Mouse (Mus musculus): ENCODE measurements around the gene Rph3al. TPM values are rescaled to one million over a fixed set of nuclear protein-coding genes. Genes with fewer than 3 reads are reported as not detected.

Gene Rph3al
- polyA plus RNA-seq, 1 experiment from 2014 or later = 4.9 TPM

DNA sequence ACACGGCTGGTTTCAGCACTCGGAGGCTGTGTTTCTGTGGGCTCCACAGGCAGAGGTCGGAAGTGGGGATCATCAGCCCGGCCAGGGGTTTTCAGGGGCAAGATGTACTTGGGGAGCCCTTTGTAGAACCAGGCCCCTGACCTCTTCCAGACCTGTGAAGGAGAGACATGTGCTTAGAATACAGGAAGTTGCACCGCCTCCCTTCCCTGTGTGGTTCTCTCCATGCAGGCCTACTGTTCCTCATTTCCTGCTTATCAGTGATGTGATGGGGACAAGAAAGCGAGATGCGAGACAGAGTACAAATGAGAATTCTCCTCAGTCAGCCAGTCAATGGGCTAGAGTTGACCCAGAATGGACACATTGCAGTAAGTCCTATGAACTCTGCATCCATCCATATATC, 83.9 kb downstream of the Rph3al start:
- Histone ChIP-seq H3K4me2 (ENCODE audit: low read length) (no peak overlapping the region), H3K27me3 (ENCODE audit: control insufficient read depth, insufficient read depth, low read depth, low read length) (no peaks in the 10 kb centered on the region), H3K36me3 (ENCODE audit: control insufficient read depth, insufficient read depth, low read length) (no peaks in the 10 kb centered on the region), H3K9ac (ENCODE audit: low read depth, low read length) (no peak overlapping the region), H3K27ac (ENCODE audit: low read length) (no peak overlapping the region), H3K4me1 (ENCODE audit: control insufficient read depth, insufficient read depth, low read length) (no peaks in the 10 kb centered on the region; the same call in 1 of the 2 replicates), H3K4me3 (ENCODE audit: low read depth, low read length) (no peak overlapping the region), H3K9me3 (replicated peaks; ENCODE audit: control insufficient read depth, low read length, poor library complexity, severe bottlenecking) (no peaks in the 10 kb centered on the region)
- ATAC-seq = no peak
- 93% methylated on average over 7 of the region's 7 CpGs for WGBS

DNA sequence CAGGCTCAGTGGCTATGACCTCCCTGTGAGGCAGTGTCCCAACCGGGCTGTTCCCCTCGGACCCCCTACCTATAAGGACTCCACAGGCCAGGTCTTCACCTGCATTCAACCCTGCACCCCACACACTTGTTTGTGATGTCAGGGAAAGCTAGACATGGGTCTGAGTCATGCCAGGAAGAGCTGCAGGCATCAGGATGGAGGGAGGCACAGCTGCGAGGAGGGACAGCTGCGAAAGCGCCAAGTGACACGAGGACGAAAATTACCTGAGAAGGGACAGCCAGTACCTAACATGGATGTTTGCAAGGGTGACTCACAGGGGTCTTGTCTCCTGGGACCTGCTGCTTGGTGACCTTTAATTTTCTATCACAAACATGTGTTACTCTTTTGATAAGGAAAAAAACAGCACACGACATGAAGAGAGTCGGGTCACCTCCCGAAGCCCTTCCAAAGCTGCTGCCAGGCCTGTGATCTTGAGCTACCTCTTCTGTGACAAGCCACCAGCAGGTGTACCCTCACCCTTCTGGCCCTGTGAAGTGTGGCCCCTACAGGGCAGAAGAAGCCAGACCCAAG, 85.1 kb downstream of the Rph3al start:
- Histone ChIP-seq H3K9ac (ENCODE audit: low read depth, low read length) (no peak overlapping the region), H3K36me3 (ENCODE audit: control insufficient read depth, insufficient read depth, low read length) (no peaks in the 10 kb centered on the region), H3K27me3 (ENCODE audit: control insufficient read depth, insufficient read depth, low read depth, low read length) (no peaks in the 10 kb centered on the region), H3K4me1 (ENCODE audit: control insufficient read depth, insufficient read depth, low read length) (no peaks in the 10 kb centered on the region; the same call in 1 of the 2 replicates), H3K4me2 (ENCODE audit: low read length) (no peak overlapping the region), H3K4me3 (ENCODE audit: low read depth, low read length) (no peak overlapping the region), H3K9me3 (replicated peaks; ENCODE audit: control insufficient read depth, low read length, poor library complexity, severe bottlenecking) (no peaks in the 10 kb centered on the region), H3K27ac (ENCODE audit: low read length) (no peak overlapping the region)
- 83% methylated on average over 10 of the region's 10 CpGs for WGBS
- no peak for ATAC-seq

DNA sequence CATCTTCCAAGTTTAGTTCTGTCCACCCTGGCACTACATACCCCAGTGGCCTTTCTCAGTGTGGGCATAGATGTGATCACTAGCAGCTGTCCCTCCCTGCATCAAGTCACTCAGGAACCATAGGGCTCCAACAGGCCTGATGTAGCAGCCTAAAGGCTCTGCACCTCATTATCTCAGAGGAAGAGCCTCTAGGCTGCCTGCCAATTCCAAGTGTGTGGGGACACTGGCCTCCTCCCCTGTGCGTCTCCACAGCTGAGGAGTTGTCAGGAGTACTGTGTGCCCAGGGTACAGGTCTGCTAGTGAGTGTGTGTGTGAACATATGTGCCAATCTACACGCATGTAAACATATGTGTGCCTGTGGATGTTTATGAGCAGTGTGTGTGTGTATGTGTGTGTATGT, 85.7 kb downstream of the Rph3al start:
- H3K36me3 ChIP-seq (ENCODE audit: control insufficient read depth, insufficient read depth, low read length) = no peaks in the 10 kb centered on the region
- no peak overlapping the region for H3K9ac ChIP-seq (ENCODE audit: low read depth, low read length)
- H3K4me3 ChIP-seq (ENCODE audit: low read depth, low read length) = no peak overlapping the region
- no peak overlapping the region for H3K4me2 ChIP-seq (ENCODE audit: low read length)
- no peaks in the 10 kb centered on the region for H3K9me3 ChIP-seq (replicated peaks; ENCODE audit: control insufficient read depth, low read length, poor library complexity, severe bottlenecking)
- WGBS = 73% methylated on average over 2 of the region's 2 CpGs
- H3K4me1 ChIP-seq (ENCODE audit: control insufficient read depth, insufficient read depth, low read length) = no peaks in the 10 kb centered on the region; the same call in 1 of the 2 replicates
- peak; percentile 45 for ATAC-seq
- no peaks in the 10 kb centered on the region for H3K27me3 ChIP-seq (ENCODE audit: control insufficient read depth, insufficient read depth, low read depth, low read length)
- H3K27ac ChIP-seq (ENCODE audit: low read length) = no peak overlapping the region; the same call in 1 of the 2 replicates

DNA sequence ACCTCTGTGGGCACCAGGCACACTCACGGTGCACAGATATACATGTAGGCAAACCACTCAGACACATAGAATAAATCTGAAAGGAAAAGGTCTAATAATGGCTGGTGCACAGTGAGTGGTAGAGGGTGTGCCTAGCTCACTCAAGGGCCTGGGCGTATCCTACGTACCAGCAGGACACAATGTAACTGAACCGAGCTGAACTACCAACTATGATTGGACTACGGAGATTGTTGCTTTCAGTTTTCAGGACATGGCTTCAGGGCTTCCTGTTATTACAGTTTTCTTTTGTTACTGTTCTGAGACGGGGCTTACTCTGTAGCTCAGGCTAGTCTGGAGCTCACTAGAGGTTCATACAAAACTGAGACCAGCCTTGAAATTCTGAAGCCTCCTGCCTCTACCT, 88.7 kb downstream of the Rph3al start:
- no peak overlapping the region for H3K4me2 ChIP-seq (ENCODE audit: low read length)
- WGBS = 79% methylated on average over 6 of the region's 6 CpGs
- no peaks in the 10 kb centered on the region for H3K9me3 ChIP-seq (replicated peaks; ENCODE audit: control insufficient read depth, low read length, poor library complexity, severe bottlenecking)
- no peaks in the 10 kb centered on the region for H3K36me3 ChIP-seq (ENCODE audit: control insufficient read depth, insufficient read depth, low read length)
- no peaks in the 10 kb centered on the region for H3K27me3 ChIP-seq (ENCODE audit: control insufficient read depth, insufficient read depth, low read depth, low read length)
- no peak overlapping the region for H3K4me3 ChIP-seq (ENCODE audit: low read depth, low read length)
- ATAC-seq = no peak
- no peak overlapping the region for H3K9ac ChIP-seq (ENCODE audit: low read depth, low read length)
- H3K4me1 ChIP-seq (ENCODE audit: control insufficient read depth, insufficient read depth, low read length) = no peaks in the 10 kb centered on the region; the same call in 1 of the 2 replicates
- no peak overlapping the region for H3K27ac ChIP-seq (ENCODE audit: low read length)

DNA sequence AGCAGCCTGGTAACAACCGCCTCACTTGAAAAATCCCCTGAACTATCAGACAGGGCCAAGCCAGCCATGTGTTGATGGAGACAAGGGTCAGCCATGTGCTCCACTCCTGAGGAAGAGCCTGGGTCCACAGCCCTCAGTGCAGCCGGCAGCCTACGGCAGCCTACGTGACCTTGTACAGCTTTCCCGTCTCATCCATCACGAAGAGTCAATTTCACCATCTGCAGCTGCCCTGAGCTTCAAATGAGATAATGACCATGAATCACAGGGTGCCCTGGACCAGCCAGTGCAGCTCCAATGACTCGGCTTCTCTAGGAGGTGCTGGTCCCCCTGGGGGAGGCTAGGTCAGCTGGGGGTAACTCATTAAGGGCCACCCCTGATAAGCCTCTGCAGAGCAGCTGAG, 91.6 kb downstream of the Rph3al start:
- WGBS = 57% methylated on average over 7 of the region's 7 CpGs
- H3K27ac ChIP-seq (ENCODE audit: low read length) = no peak overlapping the region
- H3K36me3 ChIP-seq (ENCODE audit: control insufficient read depth, insufficient read depth, low read length) = no peaks in the 10 kb centered on the region
- H3K4me3 ChIP-seq (ENCODE audit: low read depth, low read length) = no peak overlapping the region
- H3K4me1 ChIP-seq (ENCODE audit: control insufficient read depth, insufficient read depth, low read length) = peaks cover 7% of the 10 kb centered on the region
- H3K9ac ChIP-seq (ENCODE audit: low read depth, low read length) = no peak overlapping the region
- ATAC-seq = no peak
- no peak overlapping the region for H3K4me2 ChIP-seq (ENCODE audit: low read length)
- no peaks in the 10 kb centered on the region for H3K27me3 ChIP-seq (ENCODE audit: control insufficient read depth, insufficient read depth, low read depth, low read length)
- no peaks in the 10 kb centered on the region for H3K9me3 ChIP-seq (replicated peaks; ENCODE audit: control insufficient read depth, low read length, poor library complexity, severe bottlenecking)

DNA sequence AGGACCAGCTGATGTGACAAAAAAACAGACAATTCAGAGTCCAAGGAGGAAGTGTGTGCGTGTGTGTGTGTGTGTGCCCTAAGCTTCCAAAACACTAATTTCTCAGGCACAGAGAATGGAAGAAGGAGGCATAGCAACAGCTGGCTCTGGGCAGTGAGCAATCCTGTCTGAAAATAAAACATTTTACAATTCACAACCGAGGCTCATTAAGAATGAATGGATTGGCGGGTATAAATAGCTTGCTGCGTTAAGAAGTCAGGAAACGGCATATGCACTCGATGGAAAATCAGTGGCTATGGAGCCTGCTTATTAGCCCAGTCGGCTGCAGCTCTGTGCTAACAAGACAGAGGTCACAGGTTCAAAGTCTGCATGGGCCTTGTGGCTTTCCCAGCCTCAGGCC, 92.6 kb downstream of the Rph3al start:
- ATAC-seq = no peak
- 38% methylated on average over 7 of the region's 7 CpGs for WGBS
- 0 out of 2 replicates have a peak overlapping the region, but pooled peaks have one; percentile 24 for H3K27ac ChIP-seq (ENCODE audit: low read length)
- no peaks in the 10 kb centered on the region for H3K36me3 ChIP-seq (ENCODE audit: control insufficient read depth, insufficient read depth, low read length)
- no peak overlapping the region for H3K4me3 ChIP-seq (ENCODE audit: low read depth, low read length)
- no peak overlapping the region for H3K4me2 ChIP-seq (ENCODE audit: low read length)
- no peaks in the 10 kb centered on the region for H3K27me3 ChIP-seq (ENCODE audit: control insufficient read depth, insufficient read depth, low read depth, low read length)
- no peak overlapping the region for H3K9ac ChIP-seq (ENCODE audit: low read depth, low read length)
- no peaks in the 10 kb centered on the region for H3K9me3 ChIP-seq (replicated peaks; ENCODE audit: control insufficient read depth, low read length, poor library complexity, severe bottlenecking)
- H3K4me1 ChIP-seq (ENCODE audit: control insufficient read depth, insufficient read depth, low read length) = peaks cover 7% of the 10 kb centered on the region

DNA sequence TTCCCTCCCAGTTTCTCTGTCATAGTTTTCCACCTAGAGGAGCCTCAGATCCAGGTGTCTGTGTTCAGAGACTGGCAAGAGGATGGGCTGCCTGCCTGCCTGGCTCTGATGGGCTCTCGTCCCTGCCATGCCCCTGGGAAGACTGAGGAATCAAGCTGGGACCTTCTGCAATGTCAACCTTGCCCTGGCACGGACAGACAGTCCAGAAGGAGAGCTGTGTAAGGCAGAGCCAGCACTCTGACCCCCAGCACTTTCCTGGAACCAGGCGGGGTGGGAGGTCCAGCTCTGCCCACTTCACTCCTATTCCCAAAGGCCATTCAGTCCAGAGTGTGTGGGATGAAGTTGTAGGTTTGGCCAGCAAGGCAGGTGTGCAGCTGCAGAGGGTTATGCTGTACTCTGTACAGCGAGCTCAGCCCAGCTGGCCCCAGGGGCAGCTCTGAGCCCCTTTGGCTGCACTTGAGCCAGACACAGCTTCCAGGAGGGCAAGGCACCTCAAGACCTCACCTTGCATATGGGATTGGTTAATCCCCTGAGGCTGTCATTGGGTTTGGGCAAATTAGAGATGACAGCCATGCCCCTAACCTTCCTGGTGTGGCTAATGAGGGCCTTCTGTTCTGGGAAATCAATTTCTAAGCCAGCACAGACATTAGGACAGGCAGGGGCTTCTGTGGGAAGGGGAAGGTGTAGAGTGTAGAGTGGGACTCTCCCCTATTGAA, 95.2 kb downstream of the Rph3al start:
- H3K4me1 ChIP-seq (ENCODE audit: control insufficient read depth, insufficient read depth, low read length) = peaks cover 16% of the 10 kb centered on the region
- H3K27ac ChIP-seq (ENCODE audit: low read length) = no peak overlapping the region
- H3K9ac ChIP-seq (ENCODE audit: low read depth, low read length) = no peak overlapping the region
- 59% methylated on average over 4 of the region's 4 CpGs for WGBS
- no peak overlapping the region for H3K4me2 ChIP-seq (ENCODE audit: low read length)
- H3K4me3 ChIP-seq (ENCODE audit: low read depth, low read length) = no peak overlapping the region
- H3K36me3 ChIP-seq (ENCODE audit: control insufficient read depth, insufficient read depth, low read length) = no peaks in the 10 kb centered on the region
- no peak for ATAC-seq
- H3K9me3 ChIP-seq (replicated peaks; ENCODE audit: control insufficient read depth, low read length, poor library complexity, severe bottlenecking) = no peaks in the 10 kb centered on the region
- H3K27me3 ChIP-seq (ENCODE audit: control insufficient read depth, insufficient read depth, low read depth, low read length) = no peaks in the 10 kb centered on the region

DNA sequence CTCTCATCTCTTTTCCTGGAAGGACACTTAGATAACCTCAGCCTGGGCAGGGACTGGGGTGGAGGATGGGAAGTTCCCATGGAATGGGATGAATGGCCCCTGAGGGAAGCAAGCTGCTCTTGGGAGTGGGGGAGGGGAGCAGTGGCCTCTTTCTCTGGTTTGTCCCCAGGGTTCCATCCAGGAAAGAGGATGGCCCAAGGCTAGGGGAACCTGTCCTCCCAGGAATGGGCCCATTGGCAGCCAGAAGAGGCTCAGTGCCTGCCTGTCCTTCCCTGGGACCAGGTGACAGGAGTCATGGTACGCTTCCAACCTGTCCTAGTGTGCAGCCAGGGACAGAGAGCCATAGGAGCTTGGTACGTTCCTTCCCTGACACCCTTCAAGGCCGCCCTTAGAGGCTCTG, 96.7 kb downstream of the Rph3al start:
- Histone ChIP-seq H3K27ac (ENCODE audit: low read length) (no peak overlapping the region), H3K4me2 (ENCODE audit: low read length) (no peak overlapping the region), H3K36me3 (ENCODE audit: control insufficient read depth, insufficient read depth, low read length) (no peaks in the 10 kb centered on the region), H3K9me3 (replicated peaks; ENCODE audit: control insufficient read depth, low read length, poor library complexity, severe bottlenecking) (no peaks in the 10 kb centered on the region), H3K27me3 (ENCODE audit: control insufficient read depth, insufficient read depth, low read depth, low read length) (no peaks in the 10 kb centered on the region), H3K4me1 (ENCODE audit: control insufficient read depth, insufficient read depth, low read length) (peaks cover 16% of the 10 kb centered on the region), H3K4me3 (ENCODE audit: low read depth, low read length) (no peak overlapping the region), H3K9ac (ENCODE audit: low read depth, low read length) (no peak overlapping the region)
- 74% methylated on average over 3 of the region's 3 CpGs for WGBS
- no peak for ATAC-seq

DNA sequence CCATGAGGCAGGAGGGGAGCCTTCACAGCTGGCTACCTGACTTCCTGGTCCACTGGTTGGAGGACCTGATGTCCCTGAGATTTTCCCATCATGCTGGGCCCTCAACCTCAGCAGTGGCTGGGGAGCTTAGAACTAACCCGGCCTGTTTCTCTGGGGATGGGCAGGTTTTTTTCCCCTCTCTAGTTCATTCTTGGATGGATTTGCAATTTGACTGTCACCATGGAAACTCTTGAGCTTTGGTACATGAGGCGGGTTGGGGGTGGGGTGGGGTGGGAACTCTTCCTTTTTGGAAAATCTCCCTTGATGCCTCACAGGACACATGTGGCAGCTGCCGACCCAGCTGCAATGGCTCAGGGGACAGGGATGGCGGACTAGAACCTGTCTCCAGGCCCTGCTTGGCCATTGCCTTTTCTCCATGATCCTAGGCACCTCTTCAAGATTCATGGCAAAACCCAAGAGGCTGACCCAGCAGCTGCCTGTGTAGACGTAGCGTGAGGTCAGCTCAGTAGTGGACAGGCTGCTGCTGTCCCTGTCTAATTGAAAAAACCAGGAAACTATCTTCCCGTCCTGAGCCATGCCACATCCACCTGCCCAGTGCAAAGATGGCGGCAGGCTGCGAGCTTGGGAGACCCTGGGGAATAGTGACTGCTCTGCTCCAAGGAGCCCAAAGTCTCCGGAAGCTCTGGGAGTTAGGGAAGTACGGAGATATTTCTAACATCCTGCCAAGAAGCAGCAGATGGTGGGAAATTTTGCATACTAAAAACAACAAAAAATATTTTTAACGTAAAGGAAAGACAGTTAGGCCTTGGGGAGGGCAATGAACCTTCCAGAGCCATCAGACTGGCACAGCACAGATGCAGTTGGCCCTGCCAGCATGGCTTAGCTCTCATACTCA, 98.4 kb downstream of the Rph3al start:
- Histone ChIP-seq H3K27ac (ENCODE audit: low read length) (no peak overlapping the region), H3K27me3 (ENCODE audit: control insufficient read depth, insufficient read depth, low read depth, low read length) (no peaks in the 10 kb centered on the region), H3K4me1 (ENCODE audit: control insufficient read depth, insufficient read depth, low read length) (peaks cover 16% of the 10 kb centered on the region), H3K4me2 (ENCODE audit: low read length) (no peak overlapping the region), H3K9ac (ENCODE audit: low read depth, low read length) (no peak overlapping the region), H3K36me3 (ENCODE audit: control insufficient read depth, insufficient read depth, low read length) (no peaks in the 10 kb centered on the region), H3K9me3 (replicated peaks; ENCODE audit: control insufficient read depth, low read length, poor library complexity, severe bottlenecking) (no peaks in the 10 kb centered on the region), H3K4me3 (ENCODE audit: low read depth, low read length) (no peak overlapping the region)
- ATAC-seq = no peak
- WGBS = 61% methylated on average over 12 of the region's 12 CpGs

Measured in midbrain, embryonic 16.5 days (tissue).